Mouse (Mus musculus) left cerebral cortex, postnatal 4 days (tissue): Measurements from ENCODE around the gene Apba3. TPM values are rescaled to one million over a fixed set of nuclear protein-coding genes. Genes with fewer than 3 reads are reported as not detected.
"Not testable (repeated sequence)": the region's sequence is repeated elsewhere in the genome, so short reads cannot be mapped to it uniquely, and the experiment has no call there.

ENCODE experiments used
- DNase-seq: peaks from one replicate; pipeline ENCODE4 v3.0.0-alpha.2; 2022
- intact Hi-C: fragments of 180-260 bp; cut with DNase I; formaldehyde crosslinking; loops from one replicate; pipeline ENCODE4 v1.15.1; 2025
- total RNA-seq, 2 experiments: library from RNA; stranded (reverse); gene quantifications; 2 replicates each; pipeline ENCODE4 v1.2.3; 2021

Gene Apba3
- total RNA-seq, result 10 to 100 TPM; 22.6 to 28.2 TPM

DNA sequence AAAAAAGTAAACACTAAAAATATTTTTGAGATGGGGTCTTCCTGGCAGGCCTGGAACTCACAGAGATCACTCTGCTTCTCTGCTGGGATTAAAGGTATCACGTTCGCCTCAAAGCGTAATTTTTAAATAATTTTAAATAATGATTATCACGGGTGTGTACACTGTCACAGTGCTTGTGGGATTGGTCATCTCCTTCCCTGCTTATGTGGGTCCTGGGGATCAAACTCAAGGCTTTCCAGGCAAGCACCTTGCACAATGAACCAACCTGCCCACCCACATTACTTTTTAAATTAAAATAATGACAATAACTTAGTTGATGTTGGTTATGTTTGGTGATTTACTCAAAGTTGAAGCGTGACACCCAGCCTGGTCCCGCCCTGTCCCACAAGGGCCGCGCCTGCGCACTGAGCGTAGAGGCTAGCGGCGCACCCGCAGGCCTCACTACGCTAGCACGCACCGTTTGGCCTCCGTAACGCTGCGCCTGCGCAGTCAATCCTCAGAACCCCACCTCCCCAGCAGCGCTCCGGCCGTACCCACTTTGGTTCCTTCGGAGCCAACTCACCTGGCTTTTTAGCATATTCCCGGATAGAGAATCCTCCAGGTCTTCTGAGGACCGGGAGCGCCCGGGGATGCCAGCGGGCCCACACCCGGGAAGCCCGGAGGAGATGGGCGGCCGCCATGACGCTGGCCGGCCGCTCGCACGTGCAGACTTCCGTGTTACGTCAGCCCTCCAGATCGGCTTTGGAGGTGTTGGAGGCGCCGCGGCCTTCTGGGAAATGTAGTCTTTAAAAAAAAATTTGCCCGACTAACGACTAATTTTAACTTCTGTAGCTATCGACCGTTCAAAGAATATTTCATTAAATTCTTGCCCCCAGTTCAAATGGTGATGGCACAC lies at the start of gene Apba3, which contains the start of gene Mrpl54:
Gene Apba3 (plus strand): TSS at position 750 of the 895 bp plus-strand sequence.
Gene Mrpl54 (minus strand): TSS at position 724 of the 895 bp plus-strand sequence.
- DNase-seq, result peak; percentile 97
- intact Hi-C loops, result no loop called here

DNA sequence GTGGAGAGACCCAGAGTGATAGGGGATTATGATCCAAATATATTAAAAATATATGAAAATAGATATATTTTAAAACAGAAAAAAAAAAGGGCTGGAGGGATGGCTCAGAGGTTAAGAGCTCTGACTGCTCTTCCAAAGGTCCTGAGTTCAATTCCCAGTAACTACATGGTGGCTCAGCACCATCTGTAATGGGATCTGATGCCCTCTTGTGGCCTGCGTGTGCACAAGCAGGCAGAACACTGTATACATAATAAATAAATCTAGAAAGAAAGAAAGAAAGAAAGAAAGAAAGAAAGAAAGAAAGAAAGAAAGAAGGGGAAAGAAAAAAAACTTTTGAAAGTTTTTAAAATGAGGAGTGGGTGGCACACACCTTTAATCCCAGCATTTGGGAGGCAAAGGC lies 49.5 kb upstream of the Apba3 start:
- DNase-seq, intact Hi-C loops: not testable (repeated sequence)

DNA sequence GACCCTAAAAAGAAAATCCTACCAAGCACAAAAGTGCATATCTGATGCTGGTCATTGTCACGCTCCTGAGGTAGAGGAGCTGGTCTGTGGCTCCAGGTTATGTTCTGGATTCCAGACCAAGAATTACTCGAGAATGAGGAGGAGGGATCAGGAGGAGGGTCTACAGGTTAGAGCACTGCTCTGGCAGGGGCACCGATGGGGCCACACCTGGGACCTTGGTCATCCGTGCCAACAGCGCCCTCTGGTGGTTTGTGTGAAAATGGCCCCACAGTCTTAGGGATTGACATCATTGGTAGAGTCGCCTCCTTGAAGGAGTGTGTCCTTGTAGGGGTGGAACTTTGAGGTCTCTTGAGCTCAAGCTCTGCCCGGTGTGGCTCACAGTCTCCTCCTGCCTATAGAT lies 48.8 kb upstream of the Apba3 start:
- intact Hi-C loops, result no loop called here
- DNase-seq, result peak; percentile 61

DNA sequence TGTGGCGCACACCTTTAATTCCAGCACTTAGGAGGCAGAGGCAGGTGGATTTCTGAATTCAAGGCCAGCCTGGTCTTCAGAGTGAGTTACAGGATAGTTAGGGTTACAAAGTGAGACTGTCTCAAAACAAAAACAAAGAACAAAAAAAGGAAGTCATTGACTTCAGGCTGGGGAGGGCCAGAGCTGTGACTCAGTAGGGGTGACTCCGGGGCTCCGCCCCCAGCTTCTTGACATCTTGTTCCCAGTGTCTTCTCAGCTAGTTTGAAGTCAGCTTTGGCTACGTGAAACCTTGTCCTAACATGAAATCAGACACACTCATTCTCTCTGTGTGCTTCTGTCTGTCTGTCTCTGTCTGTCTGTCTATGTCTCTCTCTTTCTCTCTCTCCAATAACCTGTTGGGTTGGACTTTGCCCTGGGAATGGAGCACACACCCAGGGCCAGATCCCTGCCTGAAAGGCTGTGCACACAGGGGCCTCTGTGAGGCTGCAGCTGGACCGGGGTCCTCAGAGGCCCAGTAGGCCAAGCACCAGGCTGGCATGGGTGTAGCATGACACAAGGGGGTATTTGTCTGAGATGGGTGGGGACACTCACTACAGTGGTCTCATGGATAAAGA lies 45.3 kb upstream of the Apba3 start:
- no peak for DNase-seq
- intact Hi-C loops, result no loop called here

DNA sequence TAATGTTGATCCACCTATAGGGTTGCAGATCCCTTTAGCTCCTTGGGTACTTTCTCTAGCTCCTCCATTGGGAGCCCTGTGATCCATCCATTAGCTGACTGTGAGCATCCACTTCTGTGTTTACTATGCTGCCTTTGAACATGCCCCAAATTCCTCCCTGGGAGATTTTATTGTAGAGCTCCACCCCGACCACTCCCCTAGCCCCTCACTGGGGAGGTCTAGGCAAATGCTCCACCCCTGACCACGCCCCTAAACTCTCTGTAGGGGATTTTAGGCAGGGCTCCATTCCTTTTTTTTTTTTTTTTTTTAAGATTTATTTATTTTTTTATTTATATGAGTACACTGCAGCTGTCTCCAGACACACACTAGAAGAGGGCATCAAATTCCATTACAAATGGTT lies 43.0 kb upstream of the Apba3 start:
- intact Hi-C loops, DNase-seq: not testable (repeated sequence)

DNA sequence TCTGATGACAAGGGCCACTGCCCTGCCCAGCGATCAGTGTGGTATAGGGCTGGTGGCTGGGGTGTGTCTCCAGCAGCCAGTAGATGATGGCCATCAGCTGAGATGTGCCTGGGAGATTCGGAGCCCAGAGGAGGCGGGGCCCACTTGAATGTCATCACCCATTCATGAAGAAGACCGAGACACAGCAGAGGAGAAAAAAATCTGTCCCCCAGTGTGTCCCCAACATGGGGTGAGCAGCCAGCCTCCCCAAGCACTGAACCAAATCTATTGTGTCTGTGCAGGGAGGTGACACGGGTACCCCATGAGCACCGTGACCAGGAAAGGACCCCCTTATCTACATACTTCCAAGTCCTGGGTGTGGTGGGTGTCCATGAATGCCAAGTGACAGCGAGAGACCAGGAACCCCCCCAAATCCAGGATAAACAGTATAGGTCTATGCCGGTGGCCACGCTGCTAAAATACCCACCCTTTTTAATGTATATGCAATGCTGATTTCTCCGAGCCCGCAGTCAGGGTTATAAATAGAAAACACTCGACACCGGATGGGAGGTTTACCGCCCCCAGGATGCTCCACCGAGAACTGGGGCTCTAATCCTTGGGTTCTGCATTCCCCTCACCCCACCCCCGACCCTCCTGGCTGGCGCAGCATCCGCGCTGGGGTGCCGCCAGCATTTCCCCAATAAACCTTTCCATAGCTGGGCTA lies 36.9 kb upstream of the Apba3 start:
- DNase-seq, result no peak
- intact Hi-C loops, result no loop called here

DNA sequence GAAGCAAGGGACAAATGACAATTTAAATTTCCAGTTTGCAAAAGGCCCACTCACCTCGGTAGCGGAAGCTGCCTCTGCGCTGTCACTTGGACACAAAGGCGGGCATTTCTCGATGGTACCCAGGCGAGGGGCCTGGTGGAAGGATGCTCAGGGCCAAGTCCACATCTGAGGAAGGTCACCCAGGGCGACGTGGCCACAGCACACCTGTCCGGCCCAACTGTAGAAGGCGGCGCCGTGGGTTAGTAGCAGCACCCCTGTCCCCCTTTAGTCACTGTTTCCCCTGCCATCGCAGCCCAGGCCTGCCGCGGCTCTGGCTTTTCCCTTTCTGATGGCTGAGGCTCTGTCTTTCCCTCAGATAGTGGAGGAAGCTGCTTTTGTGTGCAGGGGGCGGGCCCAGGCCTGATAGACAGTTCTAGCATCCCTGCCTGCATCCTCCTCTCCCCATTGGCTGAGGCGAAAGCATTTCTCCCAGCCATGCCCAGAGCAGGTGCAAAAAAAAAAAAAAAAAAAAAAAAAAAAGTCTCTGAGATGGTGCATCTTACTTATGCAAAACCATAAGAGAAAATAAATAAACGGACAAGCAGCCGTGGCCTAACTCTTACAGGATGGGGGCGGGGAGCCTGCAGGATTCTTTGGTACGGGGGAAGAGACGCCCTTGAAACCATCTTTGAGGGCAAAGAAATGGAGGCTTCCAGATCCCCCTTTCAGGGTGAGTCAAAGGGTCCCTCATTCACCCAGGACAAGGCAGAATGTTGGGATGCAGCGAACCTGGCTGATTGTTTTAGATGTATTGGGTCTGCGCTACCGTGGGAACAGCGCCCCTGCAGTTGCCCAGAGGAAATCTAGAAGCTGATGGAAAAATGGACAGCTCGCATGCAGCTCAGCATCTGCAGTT lies 36.1 kb upstream of the Apba3 start, which contains the start of gene Atcay:
Gene Atcay (minus strand): TSS at position 396 of the 895 bp plus-strand sequence.
- intact Hi-C loops, result no loop called here
- peak; percentile 81 for DNase-seq

DNA sequence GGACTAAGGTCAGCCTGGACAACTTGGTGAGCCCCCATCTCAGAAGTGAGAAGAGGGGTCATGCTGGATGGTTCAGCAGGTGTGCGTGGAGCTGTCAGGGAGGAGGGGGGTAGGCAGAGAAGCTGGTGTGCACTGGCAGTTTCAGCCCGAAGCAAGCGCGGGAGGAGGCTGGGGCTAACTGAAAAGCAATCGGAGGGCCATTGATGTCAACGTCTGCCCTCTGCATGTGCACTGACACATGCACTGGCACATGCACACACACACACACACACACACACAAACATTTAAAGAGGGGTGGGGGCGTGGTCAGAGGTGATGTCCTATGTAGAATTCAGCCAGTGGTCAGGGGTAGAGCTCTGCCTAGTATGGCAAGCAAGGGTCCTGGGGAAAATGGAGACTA lies 35.3 kb upstream of the Apba3 start:
- intact Hi-C loops, result no loop called here
- no peak for DNase-seq

DNA sequence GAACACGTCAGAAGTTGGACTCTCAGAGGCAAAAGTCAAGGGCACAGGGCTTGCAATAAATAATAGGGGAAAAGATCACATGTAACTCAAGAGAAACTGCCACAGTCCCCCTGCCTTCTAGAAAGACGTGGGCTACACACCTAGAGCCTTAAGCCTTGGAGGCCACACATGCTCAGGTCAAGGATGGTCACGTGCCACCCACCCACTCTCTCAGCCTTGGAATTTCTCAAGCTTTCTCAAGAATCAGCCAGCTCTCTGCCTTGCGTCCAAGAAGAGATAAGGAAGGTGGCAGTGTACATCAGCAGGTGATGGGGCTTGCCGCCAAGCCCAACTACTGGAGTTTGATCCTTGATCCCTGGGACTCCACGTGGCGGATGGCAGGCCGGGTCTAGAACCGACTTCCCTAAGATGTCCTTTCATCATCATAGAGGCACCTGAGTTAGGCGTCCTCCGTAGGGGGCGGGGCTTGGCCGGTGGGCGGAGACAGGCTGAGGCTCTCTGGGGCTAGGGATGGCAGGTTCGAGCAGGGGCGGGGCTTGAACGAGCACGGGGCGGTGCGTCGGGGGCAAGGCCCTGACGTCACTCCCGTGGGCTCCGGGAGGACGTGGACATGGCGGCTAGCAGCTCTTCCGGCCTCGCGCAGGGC lies 34.1 kb upstream of the Apba3 start, which contains the start of gene Zfr2:
Gene Zfr2 (plus strand): TSS at position 576 of the 646 bp plus-strand sequence.
- intact Hi-C loops, result no loop called here
- peak; percentile 91 for DNase-seq

DNA sequence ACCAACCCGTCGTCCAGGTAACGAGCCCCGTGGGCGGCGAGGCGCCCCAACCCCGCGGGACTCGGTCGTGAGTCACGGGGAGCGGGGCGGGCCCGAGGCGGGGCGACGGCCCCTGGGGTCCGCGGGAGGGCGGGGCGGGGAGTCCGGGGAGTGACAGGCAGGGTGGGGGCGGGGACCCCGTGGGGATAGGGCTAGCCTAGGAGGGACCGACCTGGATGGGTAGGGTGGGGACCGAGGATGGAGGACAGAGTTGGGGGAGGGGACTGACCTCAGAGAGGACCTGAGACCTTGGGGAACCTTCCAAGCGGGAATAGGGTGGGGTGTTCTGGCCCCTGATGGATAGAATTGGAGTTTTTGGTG lies 33.6 kb upstream of the Apba3 start:
- DNase-seq, result no peak
- intact Hi-C loops, result no loop called here

DNA sequence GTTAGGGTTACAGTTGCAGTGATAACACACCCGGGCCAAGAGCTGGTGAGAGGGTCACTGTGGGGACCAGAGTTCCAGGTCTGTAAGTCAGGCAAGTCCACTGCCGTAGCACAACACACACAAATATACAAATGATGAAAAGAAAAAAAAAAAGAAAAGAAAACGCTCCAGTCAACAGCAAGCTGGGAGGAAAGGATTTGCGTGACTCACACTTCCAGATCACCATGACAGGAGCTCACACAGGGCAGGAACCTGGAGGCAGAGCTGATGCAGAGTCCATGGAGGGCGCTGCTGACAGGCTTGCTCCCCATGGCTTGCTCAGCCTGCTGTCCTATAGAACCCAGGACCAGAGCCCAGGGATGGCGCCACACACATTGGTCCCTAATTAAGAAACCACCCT lies 32.6 kb upstream of the Apba3 start:
- no peak for DNase-seq
- intact Hi-C loops, result no loop called here

DNA sequence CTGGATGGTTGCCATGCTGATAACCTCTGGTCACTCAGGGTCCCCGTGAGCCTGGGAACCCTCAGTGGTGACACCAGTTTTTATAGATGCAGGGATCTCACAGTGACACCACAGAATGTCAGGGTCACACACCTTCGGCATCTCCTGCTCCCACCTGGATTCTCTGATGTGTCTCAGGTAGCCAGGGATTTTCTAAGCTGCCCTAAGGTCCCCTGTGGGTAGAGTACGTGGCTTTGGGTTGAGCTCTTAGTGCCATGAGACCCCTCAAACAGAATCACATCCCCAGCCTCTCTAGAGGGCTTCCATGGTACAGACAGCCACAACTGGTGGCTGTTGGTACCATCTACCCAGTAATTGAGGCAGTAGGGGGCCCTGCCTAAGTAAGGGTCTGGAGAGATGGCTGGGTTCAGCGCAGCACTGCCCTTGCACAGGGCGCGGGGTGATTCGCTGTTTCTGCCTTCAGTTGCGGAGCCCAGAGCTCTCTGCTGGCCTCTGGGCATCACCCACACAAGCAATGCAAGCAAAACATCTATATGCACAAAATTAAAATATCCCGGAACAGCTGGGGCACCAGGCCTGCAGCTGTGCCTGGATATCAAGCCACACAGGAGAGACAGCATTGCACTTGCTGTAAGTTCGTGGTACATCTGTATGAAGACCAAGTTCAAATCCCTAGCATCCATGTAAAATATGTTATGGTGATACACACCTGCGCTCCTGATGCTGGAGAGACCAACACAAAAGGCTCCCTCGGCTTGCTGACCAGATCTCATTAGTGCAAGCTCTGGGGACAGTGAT lies 30.1 kb upstream of the Apba3 start:
- DNase-seq, result no peak
- intact Hi-C loops, result no loop called here

DNA sequence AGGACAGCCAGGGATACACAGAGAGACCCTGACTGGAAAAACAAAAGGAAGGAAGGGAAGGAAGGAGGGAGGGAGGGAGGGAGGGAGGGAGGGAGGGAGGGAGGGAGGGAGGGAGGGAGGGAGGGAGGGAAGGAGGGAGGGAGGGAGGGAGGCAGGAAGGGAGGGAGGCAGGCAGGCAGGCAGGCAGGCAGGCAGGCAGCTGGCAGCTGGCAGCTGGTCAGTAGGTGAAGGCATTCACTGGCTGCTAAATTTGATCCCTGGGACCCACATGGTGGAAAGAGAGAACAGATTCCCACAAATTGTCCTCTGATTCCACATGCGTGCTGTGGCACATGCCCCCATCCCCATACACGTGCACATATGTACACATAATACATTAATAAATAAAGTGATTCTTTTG lies 28.1 kb upstream of the Apba3 start:
- DNase-seq, result no peak
- intact Hi-C loops, result no loop called here

DNA sequence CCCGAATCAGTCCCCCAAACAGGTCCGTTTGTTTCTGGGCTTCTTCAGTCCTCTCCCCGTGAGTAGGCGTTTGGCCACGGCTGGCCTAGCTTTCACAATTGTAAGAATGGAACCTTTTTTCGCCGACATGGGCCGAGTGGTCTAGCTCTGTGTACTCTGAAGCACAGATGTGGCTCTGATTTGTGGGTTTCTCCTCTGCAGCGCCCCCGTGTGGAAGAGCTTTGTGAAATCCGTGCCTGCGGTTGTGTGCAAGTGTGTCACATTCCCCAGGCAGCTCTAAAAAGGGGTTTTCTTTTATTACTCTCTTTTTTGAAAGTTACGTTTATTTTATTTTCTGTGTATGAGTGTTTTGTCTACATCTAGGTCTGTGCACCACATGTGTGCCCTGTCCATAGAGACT lies 25.9 kb upstream of the Apba3 start:
- intact Hi-C loops, result no loop called here
- DNase-seq, result peak; percentile 65

DNA sequence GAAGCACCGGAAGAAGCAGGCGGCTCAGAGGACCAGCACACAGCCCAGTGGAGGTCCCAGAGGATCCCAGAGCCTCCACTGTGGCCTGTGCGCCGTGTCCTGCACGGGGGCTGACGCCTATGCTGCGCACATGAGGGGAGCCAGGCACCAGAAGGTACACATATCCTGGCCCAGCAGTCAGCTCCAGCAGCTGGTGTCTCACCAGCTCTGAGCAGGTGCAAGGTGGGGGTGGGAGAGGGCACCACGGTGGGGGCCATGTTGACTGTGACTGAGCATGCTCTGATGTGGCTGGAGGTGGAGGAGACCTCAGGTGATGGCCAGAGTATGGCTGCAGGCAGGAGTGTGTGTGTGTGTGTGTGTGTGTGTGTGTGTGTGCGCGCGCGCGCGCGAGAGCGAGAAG lies 24.7 kb upstream of the Apba3 start:
- no peak for DNase-seq
- intact Hi-C loops, result no loop called here

DNA sequence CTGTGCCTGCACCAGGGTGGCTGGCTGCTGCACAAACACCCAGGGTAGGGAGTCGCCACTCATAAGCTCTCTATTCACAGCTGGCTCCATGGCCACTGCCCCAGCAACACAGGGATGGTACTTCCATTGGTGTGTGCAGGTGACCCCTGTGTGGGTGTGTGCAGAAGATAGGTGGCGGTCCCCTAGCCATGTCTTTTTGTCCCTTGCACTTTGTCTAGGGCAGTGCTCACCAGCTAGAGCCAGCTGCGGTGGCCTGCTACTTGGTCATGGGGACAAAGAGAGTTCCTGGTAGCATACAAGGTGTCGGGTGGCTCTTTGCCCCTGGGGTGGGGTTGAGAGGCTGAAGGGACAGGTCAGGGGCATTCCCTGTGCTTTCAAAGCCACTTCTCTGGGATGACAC lies 22.6 kb upstream of the Apba3 start:
- DNase-seq, result no peak
- intact Hi-C loops, result no loop called here

DNA sequence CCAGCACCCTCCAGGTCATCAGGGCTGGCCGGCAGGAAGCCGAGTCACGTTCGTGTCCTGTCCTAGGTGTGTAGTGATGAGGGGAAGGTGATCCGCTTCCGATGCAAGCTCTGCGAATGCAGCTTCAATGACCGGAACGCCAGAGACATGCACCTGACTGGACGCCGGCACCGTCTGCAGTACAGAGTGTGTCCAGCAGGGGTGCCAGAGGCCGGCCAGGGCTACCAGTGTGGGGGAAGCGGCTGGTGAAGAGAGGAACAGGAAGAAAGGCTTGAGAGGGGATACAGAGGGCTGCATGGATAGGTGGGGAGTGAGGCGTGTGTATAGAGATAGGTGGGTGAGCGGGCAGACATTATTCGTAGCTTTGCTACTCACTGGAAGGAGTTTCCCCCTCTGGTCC lies 22.2 kb upstream of the Apba3 start:
- DNase-seq, result peak; percentile 80
- intact Hi-C loops, result no loop called here

DNA sequence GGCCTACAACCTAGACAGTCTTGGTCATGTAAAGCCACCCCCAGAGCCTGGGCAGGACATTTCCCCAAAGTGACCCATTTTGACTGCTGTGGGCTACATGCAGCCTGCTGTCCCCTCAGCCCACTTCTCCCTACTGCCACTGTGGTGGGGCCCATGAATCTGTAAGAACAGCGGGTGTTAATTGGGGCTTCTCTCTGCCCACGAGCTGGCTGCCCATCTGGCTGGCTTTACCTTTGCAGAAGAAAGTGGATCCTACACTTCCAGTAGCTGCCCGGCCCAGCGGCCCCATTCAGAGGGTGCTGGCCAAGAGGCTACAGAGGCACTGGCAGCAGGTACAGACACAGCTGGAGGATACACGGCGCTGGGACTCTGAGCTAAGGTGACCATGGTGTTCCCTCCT lies 21.6 kb upstream of the Apba3 start:
- DNase-seq, result no peak
- intact Hi-C loops, result no loop called here

DNA sequence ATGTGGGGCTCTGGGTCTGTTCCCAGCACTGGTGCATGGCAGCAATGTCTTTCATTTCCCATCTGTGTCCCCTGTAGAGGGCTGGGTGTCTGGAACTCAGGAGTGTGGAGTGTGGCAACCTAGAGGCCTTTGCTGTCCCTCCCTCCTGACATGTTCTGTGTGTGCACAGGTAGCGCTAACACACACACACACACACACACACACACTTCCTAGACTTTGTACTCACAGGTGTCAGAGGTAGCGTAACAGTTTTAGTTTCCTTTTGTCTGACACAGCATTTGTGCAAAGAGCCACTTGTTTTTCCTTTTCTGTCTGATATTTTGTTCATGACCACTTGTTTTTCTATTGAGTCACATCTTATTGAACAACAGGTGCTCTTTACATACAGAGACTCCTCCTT lies 19.0 kb upstream of the Apba3 start:
- intact Hi-C loops, result no loop called here
- no peak for DNase-seq
